In genomic region chr17:33760255-33761165, GRCm38 (mm10) we compare ENCODE assay signal across 8 mouse cellular contexts. TPM values are rescaled to one million over a fixed set of nuclear protein-coding genes. Genes with fewer than 3 reads are reported as not detected.
DNase-seq lines count a peak whose midpoint lies in the region; ATAC-seq lines count a peak whose summit lies in the region.

Gene Rab11b (minus strand): TSS chr17:33760530.

- no peaks in the 10 kb centered on the region for H3K27me3 ChIP-seq in hindbrain, embryonic 14.5 days (ENCODE audit: control insufficient read depth, insufficient read depth, low read length)

- peak within 1 kb of the TSS; percentile 100 for H3K9ac ChIP-seq in hindbrain, embryonic 14.5 days

- peak within 1 kb of the TSS; percentile 99 for H3K27ac ChIP-seq in hindbrain, embryonic 14.5 days

- peak; percentile 100 for DNase-seq in R1 (ENCODE audit: low read depth, low spot score)
- peak; percentile 99 to 100 for DNase-seq in cerebellum, postnatal 25 days
- DNase-seq in frontal cortex, postnatal 25 days (ENCODE audit: low spot score in 2 of 2): peak; percentile 100
- peak; percentile 99 for DNase-seq in hindbrain, embryonic 14.5 days (ENCODE audit: low spot score)
- DNase-seq in layer of hippocampus, postnatal 36 days: peak; percentile 100
- DNase-seq in lung, postnatal 36 days: peak; percentile 100
- DNase-seq in retina, postnatal 1 day: peak; percentile 100
- peak; percentile 99 for DNase-seq in urinary bladder, adult 18-20 months (ENCODE audit: low spot score in 2 of 2)

- peak; percentile 99 for ATAC-seq in hindbrain, embryonic 14.5 days (ENCODE audit: low FRiP score)

- H3K36me3 ChIP-seq in hindbrain, embryonic 14.5 days (replicated peaks; ENCODE audit: control insufficient read depth, insufficient read depth): no peaks in the 10 kb centered on the region

- H3K4me1 ChIP-seq in hindbrain, embryonic 14.5 days (replicated peaks; ENCODE audit: control insufficient read depth, insufficient read depth, low read length): peaks cover 38% of the 10 kb centered on the region

- peak within 1 kb of the TSS; percentile 94 for H3K4me3 ChIP-seq in hindbrain, embryonic 14.5 days (replicated peaks; ENCODE audit: low read length)

- no peaks in the 10 kb centered on the region for H3K9me3 ChIP-seq in hindbrain, embryonic 14.5 days (ENCODE audit: control insufficient read depth, low read length)

- WGBS in hindbrain, embryonic 14.5 days: 2% methylated on average over 35 of the region's 35 CpGs

- peak within 1 kb of the TSS; percentile 86 for H3K4me2 ChIP-seq in hindbrain, embryonic 14.5 days (replicated peaks)

RNA-seq across cellular contexts. Expression of gene Rab11b, which starts in this region (rescaled TPM):
- 370 and 430 TPM in 2 replicates for polyA plus RNA-seq in hindbrain, embryonic 14.5 days (2014; fragmentation: Nextera tagmentation; extraction: Ambion mirVana)
- total RNA-seq in layer of hippocampus, postnatal 36 days (2021): 100 to 1,000 TPM; 280 to 301 TPM

Comparison
In these comparisons a context has a peak if more than half of its experiments do, and no peak if none do; other contexts are left out.
1. Peak in every context shown above with its lines: DNase-seq, ATAC-seq, H3K4me3 ChIP-seq and H3K27ac ChIP-seq.